Mouse (Mus musculus) spleen, postnatal 4 days (tissue): ENCODE measurements around the gene Bcl2.

ENCODE experiments used
- DNase-seq, 2 experiments: peaks; one replicate each; pipeline ENCODE4 v3.0.0; 2022; ENCODE audit warnings: low spot score in 2 of 2

Bcl2 gene

DNA sequence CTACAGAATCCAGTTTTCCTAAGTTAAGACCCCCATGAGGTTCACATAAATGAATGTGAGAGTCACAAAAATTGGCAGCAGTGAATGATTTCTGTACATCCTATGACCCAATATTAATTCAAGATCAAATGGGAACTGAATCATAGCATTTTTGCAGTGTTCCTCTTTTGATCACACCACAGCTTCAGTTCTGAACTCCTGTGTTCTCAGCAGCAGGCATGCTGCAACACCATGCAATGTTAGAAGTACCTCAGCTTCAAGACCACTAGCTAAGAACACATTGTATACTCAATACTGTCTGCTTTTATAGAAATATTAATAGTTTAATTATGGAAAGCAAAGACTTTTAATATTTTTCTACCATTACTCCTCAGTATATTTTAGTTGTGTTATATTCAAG is 85.8 kb downstream of the Bcl2 start:
- no peak for DNase-seq

DNA sequence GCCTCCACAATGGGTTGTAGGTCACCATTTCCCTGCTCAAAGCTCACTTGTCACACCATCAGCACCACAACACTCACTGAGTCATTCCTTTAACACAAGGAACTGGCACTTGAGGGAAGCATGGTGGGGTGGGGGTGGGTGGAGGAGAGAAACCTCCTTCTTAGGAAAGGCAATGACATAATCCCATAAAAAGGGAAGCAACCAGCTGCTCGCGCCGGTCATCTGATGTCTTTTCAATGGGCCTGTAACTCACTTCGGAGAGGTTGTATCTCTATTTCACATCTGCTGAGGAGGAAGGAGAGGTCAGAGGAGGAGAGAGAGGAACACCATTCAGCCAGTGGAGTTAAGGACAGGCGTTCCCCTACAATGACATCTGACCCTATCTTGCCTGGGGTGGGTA is 86.8 kb downstream of the Bcl2 start:
- DNase-seq = no peak

DNA sequence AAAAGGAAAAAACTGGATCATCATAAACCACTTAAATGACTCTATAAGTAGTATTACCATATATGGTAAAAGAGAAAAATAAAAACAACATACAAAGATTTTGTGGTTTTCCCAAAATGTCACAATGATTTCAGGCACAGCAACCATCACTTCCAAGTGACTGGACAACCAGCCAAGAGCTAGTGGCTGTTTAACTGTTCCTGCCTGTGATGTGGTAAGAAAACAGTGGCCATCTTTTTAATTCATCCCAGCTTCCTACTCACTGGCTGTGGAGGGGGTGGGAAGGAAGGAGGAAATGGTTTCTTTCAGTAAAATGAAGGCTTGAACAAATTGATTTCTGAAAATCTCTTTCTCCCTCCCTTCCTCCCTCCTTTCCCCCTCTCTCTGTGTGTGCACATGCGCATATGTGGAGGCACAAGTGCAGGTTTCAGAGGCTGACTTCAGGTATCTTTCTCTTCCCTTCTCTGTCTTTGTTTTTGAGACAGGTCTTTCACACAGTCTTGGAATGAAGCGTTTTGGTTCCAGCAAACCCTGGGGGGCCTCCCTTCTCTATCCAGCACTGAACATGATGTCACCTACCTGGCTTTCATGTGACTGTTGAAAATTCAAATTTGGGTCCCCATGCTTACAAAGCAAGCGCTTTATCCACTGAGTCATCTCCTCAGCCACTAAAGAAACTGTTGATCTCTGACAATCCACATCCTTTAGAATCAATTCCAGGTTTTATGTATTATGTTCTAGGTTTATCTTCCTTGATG is 93.7 kb downstream of the Bcl2 start:
- DNase-seq = no peak

DNA sequence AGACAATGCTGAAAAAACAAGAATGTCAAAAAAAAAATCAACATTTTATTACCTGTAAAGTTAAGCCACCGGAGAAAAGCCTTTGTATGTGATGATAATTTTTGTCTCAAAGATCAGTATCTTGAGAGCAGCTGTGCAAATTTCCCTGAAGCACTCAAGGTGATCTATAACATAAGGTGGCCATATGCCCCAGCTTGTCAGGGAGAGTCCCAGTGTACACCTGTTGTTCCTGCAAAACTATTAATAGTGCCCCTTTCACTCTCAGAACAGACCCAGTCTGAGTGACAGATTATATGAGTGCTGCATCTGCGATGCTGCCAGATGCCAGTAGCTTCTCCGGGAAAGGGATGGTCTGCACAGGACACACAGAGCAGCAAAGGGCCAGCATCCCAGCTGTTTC is 95.3 kb downstream of the Bcl2 start:
- no peak for DNase-seq

DNA sequence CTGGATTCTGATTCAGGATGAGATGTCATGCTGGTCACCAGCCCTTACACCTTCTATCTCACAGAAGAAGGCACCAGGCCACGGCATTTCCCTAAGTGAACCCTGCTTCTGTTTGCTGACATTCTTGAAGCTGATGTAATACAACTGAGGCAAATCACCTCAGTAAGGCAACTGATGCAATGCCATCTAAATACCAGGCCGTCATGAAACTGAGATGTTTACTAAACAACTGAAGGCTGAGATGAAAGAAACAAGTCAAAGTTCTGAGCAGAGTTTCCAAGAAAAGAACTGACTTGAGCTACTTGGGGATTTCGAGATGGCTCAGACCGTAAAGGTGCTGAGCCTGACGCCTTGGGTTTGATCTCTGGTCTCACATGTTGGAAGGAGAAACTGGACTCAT is 97.1 kb downstream of the Bcl2 start:
- no peak for DNase-seq

DNA sequence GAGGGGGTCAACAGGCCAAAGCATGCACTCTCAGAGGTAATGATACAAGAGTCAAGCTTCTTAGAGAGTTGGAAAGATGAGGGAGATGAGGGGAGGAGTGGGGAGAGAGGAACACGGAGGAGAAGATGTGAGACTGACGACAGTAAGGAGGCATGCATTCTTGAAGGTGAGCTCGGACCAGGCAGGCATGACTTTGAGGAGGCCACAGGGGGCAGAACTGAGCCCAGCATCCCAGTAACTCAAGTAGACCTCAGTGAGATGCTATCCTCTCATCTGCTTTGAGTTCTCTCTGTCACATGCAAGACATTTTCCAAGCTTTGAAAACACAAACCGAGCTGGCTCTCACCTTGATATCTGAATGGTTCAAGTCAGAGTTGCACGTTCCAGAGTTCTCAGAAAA is 100.7 kb downstream of the Bcl2 start:
- no peak for DNase-seq

DNA sequence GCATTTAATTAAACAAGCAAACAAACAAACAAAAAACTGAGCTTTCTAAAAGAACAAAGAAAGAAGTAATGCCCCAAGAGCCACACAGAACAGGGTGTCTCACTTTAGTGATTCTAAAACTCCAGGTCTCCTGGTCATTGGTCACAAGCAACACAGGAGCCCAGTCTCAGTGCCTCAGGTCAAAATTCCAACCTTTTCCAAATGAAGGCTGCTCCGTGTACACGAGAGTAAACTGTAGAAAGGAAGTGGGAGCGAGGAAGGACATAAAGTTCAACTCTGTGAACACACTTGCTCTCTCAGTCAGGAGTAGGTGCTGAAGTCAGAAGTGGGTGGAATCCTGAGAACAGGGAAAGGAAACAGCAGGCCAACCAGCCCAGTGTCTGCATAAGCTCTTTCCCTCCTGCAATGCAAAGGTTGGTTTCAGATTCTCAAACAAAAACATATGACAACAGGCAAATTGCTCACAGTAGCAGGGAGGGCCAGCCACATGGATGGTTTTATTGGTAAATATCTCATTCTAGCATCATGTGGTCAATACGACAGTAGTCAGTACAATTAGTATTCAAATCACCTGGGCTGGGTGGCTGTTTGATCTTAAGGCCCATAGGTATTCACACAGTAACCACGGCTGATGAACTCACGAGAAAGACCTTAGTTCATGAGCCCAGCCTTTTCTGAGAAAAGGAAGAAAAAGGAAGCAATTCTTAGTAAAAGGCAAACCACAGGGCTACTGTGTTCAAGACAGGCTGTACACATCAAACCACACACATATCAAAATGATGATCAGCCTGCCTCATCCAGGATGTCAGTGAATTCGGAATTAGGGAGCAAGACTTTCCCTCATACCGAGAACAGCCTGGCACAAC is 101.7 kb downstream of the Bcl2 start:
- DNase-seq = no peak

DNA sequence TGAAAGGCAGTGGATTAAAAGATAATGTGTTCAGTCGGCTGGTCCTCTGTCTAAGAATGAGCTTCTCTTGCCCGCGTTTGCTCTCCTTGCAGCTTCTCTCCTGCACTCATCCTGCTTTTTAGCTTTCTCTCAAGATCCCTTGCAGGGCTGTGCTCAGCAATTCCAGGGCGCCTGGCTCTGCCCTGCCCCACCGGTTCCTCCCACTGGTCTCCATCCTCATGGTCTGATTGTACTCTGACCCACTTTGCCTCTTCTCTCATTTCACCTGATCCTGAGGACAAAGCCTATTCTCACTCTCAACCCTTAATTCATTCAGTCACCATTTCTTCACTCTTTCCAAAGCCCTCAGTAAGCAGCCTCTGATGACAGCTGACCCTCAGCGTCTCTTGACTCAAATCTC is 102.8 kb downstream of the Bcl2 start:
- DNase-seq = no peak

DNA sequence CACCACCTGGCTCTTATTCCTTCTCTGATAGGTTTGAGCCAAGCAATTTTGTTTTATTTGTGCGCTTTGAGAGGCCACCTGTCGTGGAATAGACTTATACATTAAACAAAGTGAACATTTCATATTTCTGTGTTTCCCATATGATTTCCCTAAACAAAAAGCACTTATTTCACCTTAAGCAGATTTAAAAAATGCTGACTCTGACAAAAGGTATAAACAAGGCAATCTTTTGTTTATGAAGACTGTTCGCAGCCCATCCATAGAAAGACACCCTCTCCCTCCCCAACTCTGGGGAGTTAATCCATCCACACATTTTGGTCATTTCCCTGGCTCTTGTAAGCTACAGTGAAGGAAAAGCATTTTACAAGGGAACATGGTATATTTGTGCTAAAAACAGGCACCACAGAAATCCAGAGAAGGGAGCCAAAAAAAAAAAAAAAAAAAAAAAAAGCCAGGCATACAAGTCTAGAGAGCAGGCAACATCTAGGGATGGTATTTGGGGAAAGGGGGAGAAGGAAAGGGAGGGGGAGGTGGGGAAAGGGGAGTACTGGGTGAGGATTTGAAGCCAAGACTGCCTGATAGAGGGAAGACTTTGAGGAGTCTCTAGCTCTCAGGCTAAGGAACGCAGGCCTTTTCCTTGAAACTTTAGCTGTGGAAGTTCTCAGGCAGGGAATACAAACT is 105.8 kb downstream of the Bcl2 start:
- DNase-seq = no peak

DNA sequence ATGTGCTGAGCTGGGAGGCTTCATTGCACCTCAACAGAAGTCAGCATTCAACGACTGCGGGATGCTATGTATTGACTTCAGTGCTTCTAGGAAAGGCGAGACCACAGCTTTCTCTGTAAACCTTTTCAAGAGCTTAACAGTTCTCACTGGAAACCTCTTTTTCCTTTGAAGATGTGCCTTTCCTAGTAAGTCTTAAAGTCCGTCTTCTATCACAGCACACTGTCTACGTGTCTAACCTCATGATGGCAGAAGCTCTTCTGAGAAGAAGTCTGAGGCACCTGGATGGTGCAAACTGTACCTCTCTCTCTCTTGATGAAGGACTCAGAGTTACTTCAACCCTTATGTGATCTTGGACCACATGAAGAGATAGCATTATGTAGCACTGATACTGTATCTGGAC is 107.1 kb downstream of the Bcl2 start:
- no peak for DNase-seq

DNA sequence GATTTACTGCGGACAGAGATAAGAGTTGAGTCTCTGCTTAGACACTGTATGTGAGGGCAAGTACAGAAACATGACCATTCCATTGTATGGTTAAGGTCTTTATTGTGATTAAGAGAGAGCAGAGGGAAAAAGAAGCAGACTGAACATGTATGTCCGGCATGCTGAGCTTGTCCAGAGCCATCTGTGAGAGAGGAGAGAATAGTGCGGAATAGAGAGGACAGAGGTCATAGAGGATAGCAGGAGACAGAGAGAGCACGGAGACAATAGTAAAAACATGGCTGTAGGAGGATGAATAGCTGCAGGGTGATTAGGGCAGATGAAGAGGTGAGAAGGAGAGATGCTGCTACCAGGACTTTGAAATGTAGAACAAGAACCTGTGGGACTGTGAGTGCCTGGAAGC is 110.7 kb downstream of the Bcl2 start:
- DNase-seq = no peak

DNA sequence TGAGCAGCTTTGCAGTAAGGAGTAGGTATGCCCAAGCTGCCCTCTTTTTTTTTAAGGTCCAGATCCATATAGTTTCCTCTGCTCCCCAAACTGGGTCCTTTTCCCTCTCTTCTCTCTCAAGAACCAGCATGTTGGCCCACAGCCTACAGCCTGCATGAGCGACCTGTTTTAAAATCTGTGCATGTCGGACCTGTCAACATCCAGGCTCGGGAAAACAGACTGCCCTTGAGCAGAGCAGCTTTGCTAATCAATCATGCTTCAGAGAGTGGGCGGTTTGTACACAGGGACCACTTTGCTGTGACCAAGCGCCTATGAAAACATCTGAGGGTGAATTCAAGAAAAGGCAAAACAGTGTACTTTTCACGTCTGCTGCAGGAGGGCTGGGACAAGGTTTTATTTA is 111.1 kb downstream of the Bcl2 start:
- no peak for DNase-seq

DNA sequence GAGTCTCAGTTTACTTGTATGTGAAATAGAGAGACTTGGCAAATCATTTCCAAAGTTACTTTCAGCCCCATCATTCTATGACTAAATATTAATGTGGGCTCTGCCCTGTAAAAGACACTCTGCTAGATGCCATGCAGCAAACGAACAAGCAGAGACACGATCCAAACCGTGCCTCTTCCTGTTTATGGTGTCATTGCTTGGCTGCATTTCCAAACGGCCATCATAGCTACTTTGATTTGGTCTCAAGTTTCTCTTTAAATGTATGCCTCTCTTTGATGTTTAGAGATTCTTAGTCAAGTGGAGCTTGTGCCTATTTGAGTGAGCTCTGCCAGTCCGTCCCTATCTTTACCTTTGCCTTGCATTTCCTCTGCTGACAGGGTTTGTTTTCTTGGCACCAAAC is 111.5 kb downstream of the Bcl2 start:
- DNase-seq = no peak

DNA sequence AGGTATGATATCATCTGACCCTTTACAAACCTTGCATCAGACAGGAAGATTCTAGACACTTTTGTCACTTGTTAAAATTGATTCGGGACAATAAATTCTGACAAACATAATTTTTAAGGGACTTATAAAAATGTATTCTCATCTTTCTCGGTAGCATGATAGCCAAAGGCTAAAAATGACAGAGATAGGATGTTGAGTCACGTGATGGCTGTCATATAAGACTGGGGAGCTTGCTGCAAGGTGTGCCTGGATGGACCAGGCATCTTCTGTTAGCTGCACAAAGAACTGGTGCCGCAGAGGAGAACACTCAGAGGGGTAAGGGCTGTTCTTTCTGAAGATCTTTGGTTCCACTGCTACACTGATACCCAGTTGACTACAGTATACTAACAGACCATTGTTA is 112.8 kb downstream of the Bcl2 start:
- no peak for DNase-seq

DNA sequence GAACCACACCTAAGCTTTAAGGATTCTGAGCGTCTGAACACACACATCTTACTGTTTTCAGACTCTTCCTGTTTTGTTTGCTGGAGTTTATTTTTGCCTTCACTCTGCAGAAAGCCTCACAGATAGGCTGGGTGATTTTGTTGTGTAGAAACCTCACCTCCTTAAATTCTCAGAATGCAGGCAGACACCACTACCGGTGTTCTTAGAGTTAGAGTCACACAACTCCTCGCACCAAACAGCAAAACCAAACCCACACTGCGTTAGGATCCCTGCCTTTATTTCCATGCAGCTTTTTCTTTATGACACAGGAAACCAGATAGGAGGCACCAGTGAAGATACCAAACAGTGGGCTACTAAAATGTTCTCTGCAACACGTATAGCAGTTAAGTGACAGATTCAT is 113.2 kb downstream of the Bcl2 start:
- DNase-seq = no peak

DNA sequence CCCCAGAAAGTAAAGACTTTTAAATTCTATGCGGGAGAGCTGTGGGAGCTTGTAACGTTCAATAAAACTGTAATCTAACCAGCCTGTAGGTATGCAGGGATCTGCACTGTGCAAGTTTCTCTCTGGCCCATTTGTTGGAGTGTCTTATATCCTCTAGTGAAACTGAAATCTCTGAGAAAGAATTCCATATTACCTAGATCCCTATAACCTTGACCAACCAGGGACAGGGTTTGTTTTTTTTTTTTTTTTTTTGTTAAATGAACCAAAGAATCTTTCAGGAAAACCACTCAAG is 115.8 kb downstream of the Bcl2 start:
- DNase-seq = no peak

DNA sequence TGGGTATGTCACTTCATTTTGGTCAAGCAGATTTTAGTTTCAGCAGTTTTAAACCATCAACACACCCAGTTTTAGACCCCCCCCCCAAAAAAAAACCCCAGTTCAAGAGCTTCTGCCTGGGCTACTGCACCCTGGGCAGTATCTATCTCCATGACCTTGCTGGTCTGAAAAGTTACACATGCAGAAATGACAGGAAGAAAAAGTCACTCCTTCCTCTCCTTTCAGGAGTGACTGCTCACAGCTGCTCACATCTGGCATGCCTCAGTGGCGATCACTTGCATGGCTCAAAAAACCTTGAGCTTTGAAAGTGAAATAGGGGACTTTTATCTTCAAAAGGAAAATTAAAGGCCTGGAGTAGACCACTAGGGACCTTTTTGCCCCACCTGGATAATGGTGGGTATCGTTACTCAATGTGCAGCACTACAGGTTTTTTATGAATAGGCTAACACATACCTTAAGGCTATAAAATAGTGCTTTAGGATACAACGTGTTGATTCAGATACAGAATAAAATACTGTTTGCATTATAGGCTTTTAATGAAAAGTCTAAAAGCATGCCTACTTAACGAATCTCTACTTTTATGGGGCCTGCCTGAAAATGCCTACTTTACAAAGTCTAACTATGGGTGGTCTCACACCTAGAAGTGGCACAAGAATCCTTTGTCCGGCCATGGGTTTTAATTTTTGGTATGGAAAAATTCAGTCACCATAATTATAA is 116.3 kb downstream of the Bcl2 start:
- no peak for DNase-seq

DNA sequence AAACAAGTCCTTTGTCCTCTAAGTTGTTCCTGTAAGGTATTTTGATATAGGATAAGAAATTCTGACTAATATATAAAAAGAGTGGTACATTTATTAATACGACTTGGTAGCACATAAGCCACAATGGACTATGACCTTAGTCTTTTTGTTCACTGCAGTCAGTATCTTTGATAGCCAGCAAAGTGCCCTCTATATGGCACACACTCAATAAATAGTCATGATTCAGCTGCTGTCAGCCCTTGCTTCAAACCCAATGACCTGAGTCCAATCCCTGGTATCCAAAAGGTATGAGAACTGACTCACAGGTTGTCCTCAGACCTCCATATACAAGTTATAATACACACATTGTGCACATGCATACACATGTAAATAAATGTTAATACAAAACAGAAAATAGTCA is 117.7 kb downstream of the Bcl2 start:
- no peak for DNase-seq

DNA sequence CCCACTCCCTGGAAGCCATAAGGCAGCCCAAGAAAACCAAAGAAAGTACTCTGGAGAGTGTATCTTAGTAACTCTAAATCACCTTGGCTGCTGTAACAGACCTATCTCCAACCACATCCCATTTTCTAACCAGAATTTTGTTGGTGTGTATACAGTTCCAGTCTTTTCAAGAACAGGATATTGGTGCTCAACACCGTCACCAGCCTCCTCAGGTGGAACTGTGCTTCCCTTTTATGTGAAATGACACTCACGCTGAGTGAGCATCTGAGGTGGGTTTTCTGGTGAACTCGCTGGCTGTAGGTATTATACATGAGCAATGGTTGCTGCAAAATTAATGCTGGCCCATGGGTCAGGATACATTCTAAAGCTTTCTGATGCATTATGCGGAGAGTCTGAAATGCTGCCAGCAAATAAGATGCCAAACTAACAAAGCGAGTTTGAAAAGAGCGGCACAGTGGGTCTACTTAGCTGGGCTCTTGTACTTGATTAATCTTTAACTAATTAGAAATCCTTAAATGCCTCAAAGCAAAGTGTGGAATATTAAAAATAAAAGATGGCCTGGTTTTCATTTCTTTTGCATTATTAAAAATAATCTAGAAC is 118.7 kb downstream of the Bcl2 start:
- DNase-seq = no peak

DNA sequence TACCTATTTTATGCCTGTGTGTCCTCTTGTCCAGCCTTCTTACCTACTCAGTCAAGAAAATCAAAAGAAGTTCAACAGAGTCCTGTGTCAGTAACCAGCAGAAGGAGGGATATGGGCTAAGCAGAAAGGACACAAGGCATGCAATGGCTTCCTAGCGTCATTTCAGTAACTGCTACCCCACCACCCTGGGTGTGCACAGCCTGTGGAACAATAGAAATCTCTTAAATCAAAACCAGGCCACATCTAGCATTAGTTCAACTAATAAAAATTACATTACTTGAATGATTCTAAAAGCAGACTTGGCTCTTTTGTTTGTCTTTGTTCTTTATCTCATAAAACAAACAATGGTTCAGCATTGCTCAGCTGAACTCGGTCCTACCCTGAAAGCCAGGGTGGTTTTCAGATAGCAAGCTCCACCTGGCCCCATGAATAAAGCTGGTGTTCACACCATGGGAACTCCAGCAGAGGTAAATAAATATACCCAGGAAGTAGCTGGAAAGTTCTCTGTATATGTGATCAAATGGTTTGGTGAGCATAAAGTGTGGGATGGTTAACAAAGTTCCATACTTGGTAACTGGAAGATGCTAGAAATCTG is 122.8 kb downstream of the Bcl2 start:
- no peak for DNase-seq

DNA sequence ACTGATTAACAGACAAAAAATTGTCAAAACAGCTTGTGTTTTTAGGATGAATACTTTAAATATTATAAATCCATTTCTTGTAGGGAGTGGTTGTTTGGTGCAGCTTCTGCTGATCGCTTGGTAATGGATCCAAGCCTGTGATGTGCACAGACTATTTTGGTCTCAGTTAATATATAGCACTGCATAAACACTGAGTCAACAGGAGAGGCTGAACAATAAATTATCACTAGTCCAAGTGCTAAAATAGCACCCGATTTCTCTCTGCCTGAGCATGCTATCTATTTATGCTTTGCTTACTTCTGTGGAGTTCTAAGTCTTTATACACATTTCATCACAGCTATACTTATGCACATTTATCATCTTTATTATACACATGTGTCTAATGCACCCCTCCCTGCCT is 124.9 kb downstream of the Bcl2 start:
- no peak for DNase-seq
